Mouse (Mus musculus) CH12.LX (cell line): ENCODE measurements around the gene Ferd3l. TPM values are rescaled to one million over a fixed set of nuclear protein-coding genes. Genes with fewer than 3 reads are reported as not detected.

ENCODE experiments used
- DNase-seq: peaks from one replicate; pipeline ENCODE4 v3.0.0-alpha.2; 2013; ENCODE audit errors: extremely low read depth
- H3K27ac ChIP-seq: 2 replicates; pipeline ENCODE4 v1.5.1; 2012; ENCODE audit warnings: low read depth, mild to moderate bottlenecking, control low read depth, moderate library complexity; ENCODE audit not compliant: insufficient read depth
- H3K27me3 ChIP-seq: replicated peaks from 2 replicates; pipeline ENCODE3; 2012; ENCODE audit warnings: inconsistent platforms
- H3K36me3 ChIP-seq, 2 experiments: replicated peaks in 1 of 2; 2 replicates each; pipeline versions ENCODE3 to v1.6.1; 2012; ENCODE audit warnings: inconsistent platforms in 1 of 2, low read length in 1 of 2, mild to moderate bottlenecking in 1 of 2, mixed read lengths in 1 of 2, moderate library complexity in 1 of 2; ENCODE audit not compliant: control insufficient read depth in 1 of 2, insufficient read depth in 1 of 2
- H3K4me1 ChIP-seq, 2 experiments: 2 replicates each; pipeline ENCODE4 v1.6.1; 2012; ENCODE audit warnings: inconsistent platforms in 1 of 2, moderate library complexity in 1 of 2; ENCODE audit not compliant: insufficient read depth in 2 of 2, control insufficient read depth in 1 of 2
- H3K4me2 ChIP-seq: 2 replicates; pipeline ENCODE4 v1.6.1; 2012; ENCODE audit warnings: low read depth, mild to moderate bottlenecking, control low read depth; ENCODE audit not compliant: poor library complexity, insufficient read depth, severe bottlenecking
- H3K4me3 ChIP-seq, 3 experiments: fragments of 150-350 bp in 1 of 3; sonication (generic) in 1 of 3; replicated peaks in 1 of 3; 2 replicates each; pipeline versions ENCODE3 to v1.5.1; 2011 to 2012; ENCODE audit warnings: low read depth in 2 of 3, low read length in 2 of 3, mild to moderate bottlenecking in 2 of 3, moderate library complexity in 2 of 3, control low read depth in 1 of 3, improper control_type of control experiment in 1 of 3, inconsistent platforms in 1 of 3, mixed read lengths in 1 of 3; ENCODE audit not compliant: poor library complexity in 1 of 3
- H3K79me2 ChIP-seq: replicated peaks from 2 replicates; pipeline ENCODE4 v1.6.1; 2012; ENCODE audit warnings: mild to moderate bottlenecking, moderate library complexity; ENCODE audit not compliant: control insufficient read depth, poor library complexity, insufficient read depth, severe bottlenecking; ENCODE audit errors: extremely low read depth
- H3K9ac ChIP-seq: 2 replicates; pipeline ENCODE4 v1.6.1; 2012; ENCODE audit warnings: low read depth, mild to moderate bottlenecking, control low read depth, moderate library complexity; ENCODE audit not compliant: insufficient read depth
- H3K9me3 ChIP-seq: replicated peaks from 2 replicates; pipeline ENCODE3; 2012; ENCODE audit warnings: low read length, inconsistent platforms, mixed read lengths
- BHLHE40 ChIP-seq: IDR thresholded peaks from 2 replicates; pipeline ENCODE4 v1.6.1; 2011; ENCODE audit warnings: mild to moderate bottlenecking, low read depth, low read length, improper control_type of control experiment
- CHD1 ChIP-seq: IDR thresholded peaks from 2 replicates; pipeline ENCODE4 v1.6.1; 2012; ENCODE audit warnings: low read depth, low read length, improper control_type of control experiment, inconsistent platforms
- E2F4 ChIP-seq: IDR thresholded peaks from 2 replicates; pipeline ENCODE4 v1.6.1; 2011; ENCODE audit warnings: low read depth, low read length, improper control_type of control experiment; ENCODE audit not compliant: insufficient replicate concordance
- ELF1 ChIP-seq: IDR thresholded peaks from 2 replicates; pipeline ENCODE4 v1.6.1; 2014; ENCODE audit warnings: low read depth, mild to moderate bottlenecking, inconsistent platforms, low read length, improper control_type of control experiment
- EP300 ChIP-seq: IDR thresholded peaks from 2 replicates; pipeline ENCODE4 v1.6.1; 2011; ENCODE audit warnings: low read length, improper control_type of control experiment
- ETS1 ChIP-seq: conservative IDR thresholded peaks from 2 replicates; pipeline ENCODE4 v1.6.1; 2012; ENCODE audit warnings: low read depth, mild to moderate bottlenecking, inconsistent platforms, low read length, improper control_type of control experiment, moderate library complexity
- GABPA ChIP-seq: IDR thresholded peaks from 2 replicates; pipeline ENCODE4 v1.6.1; 2012; ENCODE audit warnings: low read depth, low read length, improper control_type of control experiment, inconsistent platforms; ENCODE audit not compliant: insufficient replicate concordance
- IRF4 ChIP-seq: IDR thresholded peaks from 2 replicates; pipeline ENCODE4 v1.6.1; 2014; ENCODE audit warnings: low read depth, mild to moderate bottlenecking, inconsistent platforms, low read length, improper control_type of control experiment
- JUND ChIP-seq: conservative IDR thresholded peaks from 2 replicates; pipeline ENCODE4 v1.6.1; 2011; ENCODE audit warnings: low read depth, low read length, improper control_type of control experiment
- KAT2A ChIP-seq: IDR thresholded peaks from 2 replicates; pipeline ENCODE4 v1.6.1; 2012; ENCODE audit warnings: low read length, improper control_type of control experiment, inconsistent platforms; ENCODE audit not compliant: insufficient replicate concordance
- MXI1 ChIP-seq: IDR thresholded peaks from 2 replicates; pipeline ENCODE4 v1.6.1; 2011; ENCODE audit warnings: mild to moderate bottlenecking, low read depth, low read length, improper control_type of control experiment
- MYC ChIP-seq: IDR thresholded peaks from 2 replicates; pipeline ENCODE4 v1.6.1; 2011; ENCODE audit warnings: low read depth, mild to moderate bottlenecking, improper control_type of control experiment, low read length
- NRF1 ChIP-seq: IDR thresholded peaks from 2 replicates; pipeline ENCODE4 v1.6.1; 2014; ENCODE audit warnings: low read depth, mild to moderate bottlenecking, inconsistent platforms, low read length, improper control_type of control experiment, moderate library complexity
- POLR2A ChIP-seq: IDR thresholded peaks from 2 replicates; pipeline ENCODE4 v1.6.1; 2011; ENCODE audit warnings: low read depth, mild to moderate bottlenecking, improper control_type of control experiment, low read length
- POLR2AphosphoS2 ChIP-seq: IDR thresholded peaks from 2 replicates; pipeline ENCODE4 v1.6.1; 2011; ENCODE audit warnings: low read depth, low read length, improper control_type of control experiment
- UBTF ChIP-seq: IDR thresholded peaks from 2 replicates; pipeline ENCODE4 v1.6.1; 2012; ENCODE audit warnings: low read depth, mild to moderate bottlenecking, inconsistent platforms, low read length, improper control_type of control experiment, moderate library complexity
- USF1 ChIP-seq: IDR thresholded peaks from 2 replicates; pipeline ENCODE4 v1.6.1; 2014; ENCODE audit warnings: low read depth, mild to moderate bottlenecking, inconsistent platforms, low read length, improper control_type of control experiment
- USF2 ChIP-seq: conservative IDR thresholded peaks from 2 replicates; pipeline ENCODE4 v1.6.1; 2011; ENCODE audit warnings: low read depth, low read length, improper control_type of control experiment
- ZC3H11A ChIP-seq: IDR thresholded peaks from 2 replicates; pipeline ENCODE4 v1.6.1; 2012; ENCODE audit warnings: low read depth, mild to moderate bottlenecking, inconsistent platforms, low read length, improper control_type of control experiment
- ZMIZ1 ChIP-seq: IDR thresholded peaks from 2 replicates; pipeline ENCODE4 v1.6.1; 2012; ENCODE audit warnings: low read depth, mild to moderate bottlenecking, inconsistent platforms, low read length, improper control_type of control experiment
- dilution Hi-C: fragments of 300-500 bp; cut with MboI; formaldehyde crosslinking; loops from 2 replicates; pipeline ENCODE4 v1.14.3; 2020; ENCODE audit warnings: low sequenced_read_pairs; ENCODE audit not compliant: extremely low pct_unique_long_range_greater_than_20kb, extremely low pct_ligation_motif_present
- in situ Hi-C: fragments of 300-500 bp; cut with MboI; formaldehyde crosslinking; loops from 3 replicates; pipeline ENCODE4 v1.14.3; 2019; ENCODE audit warnings: low sequenced_read_pairs, low pct_ligation_motif_present, low pct_unique_long_range_greater_than_20kb, mixed read lengths
- polyA plus RNA-seq: library from polyadenylated mRNA; unstranded; fragments of >175 nt; gene quantifications from 2 replicates; pipeline ENCODE4 v1.2.1, GENCODE M21; 2012; ENCODE audit warnings: low read depth; ENCODE audit not compliant: insufficient read length
- total RNA-seq, 2 experiments: library from RNA; depleted of rRNA; stranded (reverse); fragments of 300-350 nt in 1 of 2; fragments of >200 nt in 1 of 2; gene quantifications; 2 replicates each; pipeline ENCODE4 v1.2.3; 2012 to 2014

Ferd3l gene
- total and polyA plus RNA-seq, 3 experiments: not detected

DNA sequence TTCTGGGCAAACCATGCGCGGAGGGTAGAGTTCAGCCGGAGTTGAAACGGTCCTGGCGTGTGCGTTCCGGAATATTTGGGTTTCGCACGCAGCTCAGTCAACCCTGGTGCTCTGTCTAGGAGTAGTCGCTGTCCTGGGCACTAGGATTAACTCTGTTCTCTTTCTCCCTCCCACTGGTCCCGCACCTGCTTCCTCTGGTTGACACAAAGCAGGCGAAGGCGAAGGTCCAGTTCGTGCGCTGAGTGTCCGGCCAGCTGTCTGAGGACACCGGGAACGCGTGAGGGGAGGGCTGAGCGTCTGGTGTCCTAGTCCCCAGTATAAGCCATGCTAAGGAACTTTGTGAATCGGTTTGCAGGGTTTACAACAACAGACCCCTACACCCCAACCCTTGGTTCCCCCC lies 39.3 kb downstream of the Ferd3l start:
- H3K4me3 ChIP-seq: no peak overlapping the region

DNA sequence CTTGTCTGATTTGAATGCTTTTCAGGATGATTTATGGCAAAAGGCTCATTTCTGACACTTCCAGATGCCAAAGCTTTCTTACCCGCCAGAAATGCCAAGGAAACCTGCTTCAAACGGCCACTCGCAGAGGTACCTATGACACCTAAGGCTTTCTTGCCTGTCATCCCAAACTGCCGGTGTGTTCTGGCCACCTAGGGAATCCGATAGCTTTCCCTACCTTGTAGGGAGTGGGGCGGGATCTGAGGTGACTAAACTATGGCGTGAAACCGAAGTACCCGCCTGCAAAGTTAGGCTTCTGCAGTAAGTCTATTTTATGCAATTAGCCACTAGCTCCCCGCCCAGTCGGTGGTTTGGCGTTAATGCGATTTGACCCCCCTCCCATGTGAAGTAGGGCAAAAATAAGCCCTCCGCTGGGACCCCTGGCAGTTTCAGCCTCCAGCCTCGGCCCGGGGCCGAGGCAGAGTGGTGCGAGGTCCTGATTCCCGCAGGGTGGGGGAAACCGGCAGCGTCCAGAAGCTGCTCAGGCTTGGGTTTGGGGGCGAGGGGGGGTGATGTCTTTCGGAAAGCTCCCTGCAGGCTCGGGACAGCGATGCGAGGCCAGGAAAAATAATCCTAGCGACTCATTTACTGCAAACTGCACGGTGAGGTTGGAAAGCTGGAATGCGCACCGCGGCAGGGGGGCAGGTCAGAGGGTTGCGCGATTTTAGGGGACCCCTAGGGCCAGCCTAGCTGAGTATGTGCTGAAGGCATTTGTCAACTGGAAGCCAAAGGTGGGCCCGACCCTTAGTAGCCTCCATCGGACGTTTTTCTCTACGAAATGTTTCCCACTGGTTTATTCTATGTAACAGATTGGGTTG lies 40.0 kb downstream of the Ferd3l start:
- TF ChIP-seq KAT2A (no peak), E2F4 (no peak), ELF1 (no peak), NRF1 (no peak), ETS1 (no peak), UBTF (no peak), USF2 (no peak), GABPA (no peak), POLR2A (no peak)
- in situ Hi-C loops (no loop called here), dilution Hi-C loops (no loop called here)
- Histone ChIP-seq H3K4me1 (no peaks in the 10 kb centered on the region), H3K27ac (no peak overlapping the region), H3K27me3 (no peaks in the 10 kb centered on the region), H3K4me2 (no peak overlapping the region), H3K4me3 (no peak overlapping the region), H3K9ac (no peak overlapping the region), H3K79me2 (no peaks in the 10 kb centered on the region), H3K36me3 (no peaks in the 10 kb centered on the region), H3K9me3 (no peaks in the 10 kb centered on the region)
- no peak for DNase-seq

More for the DNA sequence above, 39.3 kb downstream of the Ferd3l start:
- no peaks in the 10 kb centered on the region for H3K27me3 ChIP-seq
- H3K4me1 ChIP-seq: no peaks in the 10 kb centered on the region
- no peak overlapping the region for H3K27ac ChIP-seq
- dilution Hi-C loops: no loop called here
- H3K79me2 ChIP-seq: no peaks in the 10 kb centered on the region
- H3K36me3 ChIP-seq: no peaks in the 10 kb centered on the region
- TF ChIP-seq ZC3H11A (no peak), POLR2AphosphoS2 (no peak), EP300 (no peak), BHLHE40 (no peak), ZMIZ1 (no peak), CHD1 (no peak), JUND (no peak), ETS1 (no peak), USF1 (no peak), MYC (no peak), IRF4 (no peak), E2F4 (no peak), MXI1 (no peak), USF2 (no peak), UBTF (no peak)
- H3K9me3 ChIP-seq: no peaks in the 10 kb centered on the region
- DNase-seq: no peak
- in situ Hi-C loops: no loop called here
- H3K9ac ChIP-seq: no peak overlapping the region
- no peak overlapping the region for H3K4me2 ChIP-seq
